Mouse (Mus musculus) Patski (cell line): ENCODE measurements around the gene Pycr1. TPM values are rescaled to one million over a fixed set of nuclear protein-coding genes. Genes with fewer than 3 reads are reported as not detected.

ENCODE experiments used
- ATAC-seq: fragments of 100-300 bp; one replicate; pipeline ENCODE4 v1.8.0; 2021
- CTCF ChIA-PET: fragments of 350-600 bp; sonication (Branson Sonifier 250); formaldehyde crosslinking; loops from one replicate; lab custom pipeline; 2022; ENCODE audit warnings: inconsistent platforms; lab: Charles Lee
- POLR2A ChIA-PET: fragments of 350-600 bp; sonication (Branson Sonifier 250); formaldehyde crosslinking; loops from one replicate; lab custom pipeline; 2022; ENCODE audit warnings: antibody characterized with exemption, inconsistent platforms; lab: Charles Lee
- DNase-seq: peaks from one replicate; pipeline ENCODE4 v3.0.0-alpha.2; 2011; ENCODE audit warnings: low read depth, low spot score
- H3K27me3 ChIP-seq: fragments of 371-371 bp; one replicate; pipeline ENCODE4 v1.5.1; 2021
- CTCF ChIP-seq: fragments of 100-300 bp; IDR thresholded peaks from one replicate; pipeline ENCODE4 v1.5.1; 2021
- in situ Hi-C: fragments of 300-500 bp; cut with MboI; formaldehyde crosslinking; loops from 3 replicates; pipeline ENCODE4 v1.11.1; 2018; ENCODE audit warnings: low pct_unique_long_range_greater_than_20kb, mixed read lengths
- polyA plus RNA-seq: library from polyadenylated mRNA; unstranded; gene quantifications from one replicate; pipeline ENCODE4 v1.2.3, GENCODE M21; 2021

Pycr1 gene
- polyA plus RNA-seq, 1 experiment from 2014 or later, result 6.7 TPM

DNA sequence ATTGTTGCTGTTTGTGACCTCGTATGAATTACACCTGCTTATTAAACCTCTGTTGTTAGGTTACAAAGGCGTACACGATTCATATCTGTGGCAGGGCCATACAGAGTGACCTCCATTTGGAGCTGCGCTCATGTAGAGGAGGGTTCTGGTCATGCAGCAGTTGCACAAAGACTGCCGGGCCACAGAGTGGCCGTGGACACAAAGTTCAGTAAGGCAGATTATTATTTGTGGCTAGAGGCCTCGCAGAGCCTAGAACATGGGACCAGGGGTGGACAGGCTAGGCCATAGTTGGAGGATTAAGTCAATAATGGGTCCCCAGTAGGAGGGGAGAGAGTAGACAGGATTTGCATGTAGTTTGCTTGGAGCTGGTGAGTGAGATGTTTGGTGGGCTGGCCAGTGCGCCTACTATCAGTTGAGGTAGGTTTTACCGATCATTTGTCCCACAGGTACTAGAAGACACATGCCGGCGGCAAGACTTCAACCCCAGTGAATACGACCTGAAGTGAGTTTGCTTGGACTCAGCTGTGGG lies 30.1 kb upstream of the Pycr1 start:
- no peak for ATAC-seq
- in situ Hi-C loops, result no loop called here
- CTCF ChIA-PET, result interaction anchor here (1.3 to 1.5 kb wide), 2 partner anchors 23 to 126 kb away, joined by 3 to 4 read pairs; no protein-coding TSS in a partner anchor
- no peak for TF ChIP-seq CTCF
- POLR2A ChIA-PET, result interaction anchor here (1.1 to 2.3 kb wide), 3 partner anchors 12 to 44 kb away, joined by 3 to 12 read pairs (median 4); no protein-coding TSS in a partner anchor
- no peak for DNase-seq
- H3K27me3 ChIP-seq, result peaks cover 4% of the 10 kb centered on the region

DNA sequence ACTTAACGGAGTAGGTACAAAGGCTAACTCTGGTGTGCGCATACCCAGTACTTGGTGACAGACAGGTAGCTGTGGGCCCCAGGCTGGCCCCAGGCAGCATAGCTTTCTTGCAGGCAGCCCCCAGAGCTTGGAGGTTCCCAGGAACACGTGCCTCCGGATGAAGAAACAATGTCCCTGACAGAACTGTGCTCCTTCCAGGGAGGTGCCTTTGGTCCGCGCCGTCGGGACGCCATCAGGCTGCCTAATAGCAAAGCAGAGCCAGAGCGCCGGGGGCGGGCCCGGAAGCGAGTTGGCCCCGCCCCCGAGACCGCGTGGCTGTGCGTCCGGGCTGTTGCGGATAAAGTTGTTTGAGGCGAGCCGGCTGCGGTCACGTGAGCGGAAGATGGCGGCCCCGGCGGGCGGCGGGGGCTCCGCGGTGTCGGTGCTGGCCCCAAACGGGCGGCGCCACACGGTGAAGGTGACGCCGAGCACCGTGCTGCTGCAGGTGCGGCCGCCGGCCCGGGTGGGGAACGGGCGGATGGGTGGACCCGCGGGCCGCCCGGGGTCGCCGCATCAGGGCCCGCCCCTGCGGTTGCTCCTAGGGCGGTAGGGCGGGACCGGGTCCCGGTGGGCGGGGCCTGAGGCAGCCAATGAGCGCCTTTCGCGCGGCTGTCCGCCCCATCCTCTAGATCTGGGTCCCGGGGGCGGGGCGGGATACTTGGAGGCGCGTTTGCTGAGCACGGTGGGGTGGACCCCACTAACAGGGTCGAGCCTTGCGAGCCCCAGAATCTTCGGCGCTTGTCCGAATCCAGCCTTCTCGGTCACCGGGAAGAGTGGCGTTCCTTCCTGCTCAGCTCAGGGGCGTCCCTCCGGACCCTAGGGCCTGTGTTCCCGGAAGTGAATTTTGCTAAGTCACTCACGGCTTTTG lies 29.4 kb upstream of the Pycr1 start, which contains the start of gene Aspscr1:
TSS of gene Aspscr1 (plus strand) at position 287 of the 907 bp plus-strand sequence.
- DNase-seq (no peak), ATAC-seq (peak; percentile 81)
- no peak for TF ChIP-seq CTCF
- peaks cover 8% of the 10 kb centered on the region for H3K27me3 ChIP-seq
- in situ Hi-C loops, result no loop called here
- ChIA-PET CTCF (interaction anchor here (1.5 kb wide), 1 partner anchor 24 kb away, joined by 4 read pairs; no protein-coding TSS in a partner anchor), POLR2A (interaction anchor here (1.3 to 2.3 kb wide), 2 partner anchors 26 to 84 kb away, joined by 3 to 12 read pairs; no protein-coding TSS in a partner anchor)

DNA sequence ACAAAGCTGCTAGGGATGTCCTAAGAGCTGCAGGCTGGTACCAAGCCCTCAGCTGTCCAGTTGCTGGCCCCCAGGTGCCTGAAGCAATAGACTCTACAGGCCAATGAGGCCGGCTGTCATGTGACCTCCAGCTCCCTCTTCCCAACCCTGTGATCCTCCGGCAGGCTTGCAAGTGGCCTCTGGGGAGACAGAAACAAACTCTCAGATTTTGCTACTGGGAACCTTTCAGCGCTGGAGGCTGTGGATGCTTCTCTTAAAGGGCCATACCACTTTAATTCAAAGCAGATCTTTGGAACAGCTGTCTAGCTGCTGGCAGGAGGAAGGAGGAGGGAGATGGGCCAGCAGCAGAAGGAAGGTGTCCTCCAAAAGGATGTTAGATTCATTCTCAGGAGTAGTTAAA lies 23.0 kb upstream of the Pycr1 start:
- TF ChIP-seq CTCF, result no peak
- CTCF ChIA-PET, result interaction anchor here (1.4 to 1.7 kb wide), 3 partner anchors 11 to 45 kb away, joined by 3 to 7 read pairs (median 4); no protein-coding TSS in a partner anchor
- H3K27me3 ChIP-seq, result peaks cover 46% of the 10 kb centered on the region
- in situ Hi-C loops, result no loop called here
- POLR2A ChIA-PET, result no interaction called here
- no peak for DNase-seq
- no peak for ATAC-seq

DNA sequence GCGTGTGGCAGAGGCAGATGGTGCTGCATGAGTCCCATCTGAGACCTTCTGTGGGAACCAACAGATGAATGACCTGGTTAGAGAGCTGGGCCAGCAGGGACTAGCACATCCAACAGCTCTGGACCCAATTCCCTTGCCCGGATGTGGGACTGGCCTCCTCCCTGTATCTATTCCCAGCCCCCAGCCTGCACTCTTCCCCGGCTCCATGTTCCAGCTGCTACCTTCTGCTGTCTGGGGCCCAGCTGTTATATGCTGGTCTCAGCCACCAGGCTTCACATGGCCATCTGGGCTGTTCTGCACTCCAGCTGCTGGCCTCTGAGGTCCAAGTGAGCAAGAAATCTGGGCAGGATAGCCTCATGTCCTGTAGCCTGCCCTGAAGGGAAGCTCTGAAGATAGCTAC lies 21.8 kb upstream of the Pycr1 start:
- no peak for TF ChIP-seq CTCF
- in situ Hi-C loops, result no loop called here
- ATAC-seq (no peak), DNase-seq (no peak)
- CTCF ChIA-PET, result interaction anchor here (1.3 to 1.7 kb wide), 5 partner anchors 12 to 46 kb away, joined by 3 to 7 read pairs (median 3); no protein-coding TSS in a partner anchor
- peaks cover 55% of the 10 kb centered on the region for H3K27me3 ChIP-seq
- POLR2A ChIA-PET, result no interaction called here

DNA sequence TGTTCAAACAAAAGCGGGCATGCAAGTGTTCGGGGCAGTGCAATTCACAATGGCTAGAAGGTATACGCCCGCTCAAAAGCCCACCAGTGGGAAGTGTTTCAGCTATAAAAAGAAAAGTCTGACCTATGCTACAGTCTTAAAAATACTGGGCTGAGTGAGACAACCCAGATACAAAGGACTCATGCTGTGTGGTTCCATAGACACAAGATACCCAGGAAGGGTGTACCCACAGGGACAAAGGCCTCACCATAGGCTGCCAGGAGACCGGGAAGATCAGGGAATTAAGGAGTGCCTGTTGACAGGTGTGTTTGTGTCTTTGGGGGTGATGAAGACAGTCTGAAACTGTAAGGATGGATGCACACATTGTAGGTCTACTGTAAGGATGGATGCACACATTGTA lies 20.1 kb upstream of the Pycr1 start:
- no peak for TF ChIP-seq CTCF
- in situ Hi-C loops, result no loop called here
- DNase-seq (no peak), ATAC-seq (no peak)
- CTCF ChIA-PET, result no interaction called here
- POLR2A ChIA-PET, result no interaction called here
- peaks cover 66% of the 10 kb centered on the region for H3K27me3 ChIP-seq

DNA sequence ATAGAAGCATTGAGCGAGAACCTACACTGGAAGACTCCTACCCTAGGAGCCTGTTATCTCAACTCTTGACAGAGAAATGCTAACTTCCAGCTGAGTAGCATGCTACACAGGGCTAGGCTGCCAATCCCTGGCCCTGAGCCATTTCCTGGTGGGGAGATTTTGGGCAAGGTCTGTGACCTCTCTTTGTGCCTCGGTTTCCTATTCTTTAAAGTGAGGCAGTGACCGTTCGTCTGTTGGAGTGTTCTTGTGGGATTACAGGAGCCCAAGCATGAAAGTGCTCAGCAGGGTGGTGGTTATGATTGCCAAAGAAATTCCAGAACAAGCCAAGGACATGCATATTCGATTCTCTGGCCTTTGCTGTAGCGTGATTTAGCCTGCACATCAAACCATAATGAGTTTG lies 19.2 kb upstream of the Pycr1 start:
- CTCF ChIA-PET, result interaction anchor here (1.0 to 1.5 kb wide), 2 partner anchors 38 to 51 kb away, joined by 3 to 4 read pairs; partner anchors contain the start of genes Cenpx and Lrrc45
- in situ Hi-C loops, result no loop called here
- ATAC-seq, result no peak
- TF ChIP-seq CTCF, result no peak
- DNase-seq, result peak; percentile 62
- peaks cover 66% of the 10 kb centered on the region for H3K27me3 ChIP-seq
- POLR2A ChIA-PET, result no interaction called here

DNA sequence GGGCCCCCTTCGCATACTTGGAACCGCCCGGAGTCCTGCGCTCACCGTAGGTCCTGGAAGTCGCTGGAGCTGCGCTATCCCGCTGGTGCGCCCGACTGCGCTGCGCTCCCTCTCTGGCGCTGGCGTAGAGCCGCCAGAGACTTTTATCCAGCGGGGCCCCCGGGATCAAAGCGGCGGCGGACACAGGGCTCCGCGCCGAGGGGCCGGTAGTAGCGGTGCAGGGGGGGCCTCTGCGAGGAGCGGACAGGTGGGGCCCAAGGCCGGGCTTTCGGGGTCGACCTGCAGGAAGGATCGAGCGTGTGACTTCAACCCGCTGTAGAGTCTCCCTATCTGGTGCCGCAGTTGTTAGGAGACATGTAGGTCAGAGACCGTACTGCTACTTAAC lies 17.5 kb upstream of the Pycr1 start, which contains the start of gene Notum:
TSS of gene Notum (minus strand) at position 100 of the 385 bp plus-strand sequence.
- TF ChIP-seq CTCF, result no peak
- H3K27me3 ChIP-seq, result peaks cover 66% of the 10 kb centered on the region
- ChIA-PET CTCF (interaction anchor here (1.3 to 1.5 kb wide), 2 partner anchors 53 to 115 kb away, joined by 3 to 4 read pairs; partner anchors contain the start of genes Cenpx and Lrrc45), POLR2A (no interaction called here)
- in situ Hi-C loops, result no loop called here
- ATAC-seq, result no peak
- DNase-seq, result no peak

DNA sequence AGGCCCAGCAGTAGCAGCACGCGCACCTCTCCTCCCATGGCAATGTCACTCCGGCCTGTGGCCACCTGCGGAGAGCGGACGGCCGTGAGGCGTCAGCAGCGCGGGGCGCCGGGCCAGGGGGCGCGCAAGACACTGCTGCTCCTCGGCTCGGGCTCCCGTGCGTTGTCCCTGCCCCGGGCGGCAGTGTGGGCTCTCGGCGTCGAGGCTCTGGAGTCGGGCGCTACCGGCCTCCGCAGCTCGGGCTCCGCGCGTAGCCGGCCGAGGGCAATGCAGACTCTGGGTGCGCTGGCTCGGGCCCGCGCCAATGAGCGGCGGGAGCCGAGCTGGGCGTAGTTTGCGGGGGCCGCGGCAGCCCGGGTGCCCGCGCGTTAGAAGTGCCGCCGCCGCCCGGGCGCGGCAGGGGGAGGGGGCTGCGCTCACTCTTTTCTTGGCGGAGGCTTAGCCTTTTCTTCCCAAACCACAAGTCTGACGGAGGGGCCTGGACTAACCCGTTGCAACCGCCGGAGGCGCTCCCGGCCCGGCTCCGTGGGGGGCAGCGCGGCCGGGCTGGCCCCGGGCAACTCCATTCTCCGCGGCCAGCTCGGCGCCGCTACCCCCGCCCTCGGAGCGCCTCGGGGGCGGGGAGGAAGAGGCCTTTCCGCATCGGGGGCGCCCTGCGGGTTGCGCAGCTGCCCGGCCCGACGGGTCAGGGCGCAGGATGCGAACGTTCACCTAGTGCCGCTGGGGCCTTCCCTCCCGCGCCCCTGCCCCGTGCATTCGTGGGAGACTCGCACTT lies 16.9 kb upstream of the Pycr1 start:
- DNase-seq, result no peak
- H3K27me3 ChIP-seq, result peaks cover 66% of the 10 kb centered on the region
- in situ Hi-C loops, result no loop called here
- CTCF ChIA-PET, result interaction anchor here (1.5 to 1.8 kb wide), 3 partner anchors 15 to 53 kb away, joined by 4 to 7 read pairs (median 4); partner anchors contain the start of genes Cenpx and Lrrc45
- TF ChIP-seq CTCF, result no peak
- POLR2A ChIA-PET, result interaction anchor here (1.0 to 1.4 kb wide), 2 partner anchors 17 to 37 kb away, joined by 3 to 4 read pairs; partner anchors contain the start of gene Pycr1
- ATAC-seq, result peak; percentile 19

DNA sequence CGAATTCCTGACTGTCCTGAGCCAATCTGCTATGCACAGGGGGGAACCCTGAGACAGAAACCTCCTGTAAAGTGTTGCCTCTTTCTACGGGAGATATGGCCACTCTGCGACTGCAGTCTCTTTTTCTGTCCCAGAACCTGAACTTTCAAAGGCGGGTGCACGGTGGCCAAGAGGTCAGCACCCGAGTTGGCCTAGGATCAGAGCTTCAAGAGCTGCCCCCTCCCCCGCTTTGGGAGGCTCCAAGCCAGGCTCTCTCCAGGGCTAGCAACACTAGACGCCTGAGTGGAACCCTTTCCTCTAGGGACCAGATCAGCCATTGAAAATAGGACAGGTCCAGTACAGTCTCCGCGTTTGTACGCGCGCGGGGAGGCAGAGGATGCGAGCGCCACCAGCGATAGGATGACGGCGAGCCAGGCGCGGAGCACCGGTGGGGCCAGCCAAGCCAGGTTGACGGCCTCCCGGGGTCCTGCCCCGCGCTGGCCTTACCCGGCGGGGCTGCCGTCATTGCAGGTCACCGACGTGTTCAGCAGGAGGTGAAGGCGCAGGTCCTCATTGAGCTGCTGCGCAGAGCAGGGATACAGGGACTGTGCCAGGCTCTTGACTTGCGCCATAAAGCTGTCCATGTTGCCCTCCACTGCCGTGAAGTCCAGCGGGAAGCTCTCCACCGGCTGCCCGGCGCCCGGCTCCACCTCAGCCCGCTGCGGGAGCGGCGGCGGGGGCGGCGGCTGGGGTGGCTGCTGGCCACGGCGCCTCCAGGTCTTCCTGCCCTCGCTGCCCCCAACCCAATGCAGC lies 16.1 kb upstream of the Pycr1 start:
- POLR2A ChIA-PET, result interaction anchor here (1.0 to 1.4 kb wide), 2 partner anchors 16 to 36 kb away, joined by 3 to 4 read pairs; partner anchors contain the start of gene Pycr1
- ATAC-seq, result no peak
- in situ Hi-C loops, result loop anchor here (5.0 kb wide), 1 partner anchor 53 kb away; the partner anchor contains the start of genes Cenpx and Lrrc45

More for the DNA sequence above, 16.1 kb upstream of the Pycr1 start:
- CTCF ChIA-PET, result interaction anchor here (0.9 to 1.9 kb wide), 14 partner anchors 9 to 152 kb away, joined by 3 to 7 read pairs (median 4); partner anchors contain the start of genes Cenpx, Lrrc45 and Pycr1
- DNase-seq, result no peak
- no peak for TF ChIP-seq CTCF
- peaks cover 59% of the 10 kb centered on the region for H3K27me3 ChIP-seq
